Mouse (Mus musculus) heart, postnatal 10 days (tissue): ENCODE measurements around the gene Syn3. TPM values are rescaled to one million over a fixed set of nuclear protein-coding genes. Genes with fewer than 3 reads are reported as not detected.
"Not testable (repeated sequence)": the region's sequence is repeated elsewhere in the genome, so short reads cannot be mapped to it uniquely, and the experiment has no call there.

Experiments used
- DNase-seq, 2 experiments: peaks; one replicate each; pipeline ENCODE4 v3.0.0; 2021
- intact Hi-C: fragments of 180-260 bp; cut with DNase I; formaldehyde crosslinking; loops from one replicate; pipeline ENCODE4 v1.15.1; 2025
- total RNA-seq, 2 experiments: library from RNA; stranded (reverse); gene quantifications; 2 replicates each; pipeline ENCODE4 v1.2.3; 2021

Gene Syn3
- total RNA-seq, 2 experiments from 2014 or later = 0.62 to 0.79 TPM

DNA sequence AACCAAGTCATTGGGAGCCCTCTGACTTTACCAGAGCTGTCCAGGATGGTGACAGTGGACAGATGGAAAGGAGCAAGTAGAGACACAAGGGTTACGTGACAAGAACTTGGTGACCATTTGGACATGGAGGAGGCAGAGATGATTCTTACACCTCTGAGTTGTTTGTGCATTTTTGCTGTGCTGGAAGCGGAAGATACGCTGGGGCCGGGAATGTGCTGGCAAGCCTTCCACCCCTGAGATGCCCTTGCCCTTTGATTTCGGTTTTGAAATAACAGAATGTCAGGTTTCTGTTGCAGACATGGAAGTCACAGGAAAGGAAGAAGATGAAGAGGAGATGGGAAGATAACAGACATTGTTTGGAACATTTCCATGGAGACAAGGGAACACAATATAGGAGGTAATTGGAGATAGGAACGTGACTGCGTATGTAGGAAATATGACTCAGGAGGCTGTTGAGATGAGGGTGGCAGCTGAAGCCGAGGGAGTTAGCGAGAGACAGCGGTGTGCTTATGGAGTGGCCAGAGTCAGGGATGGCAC is 366.2 kb downstream of the Syn3 start:
- DNase-seq = no peak
- intact Hi-C loops = no loop called here

DNA sequence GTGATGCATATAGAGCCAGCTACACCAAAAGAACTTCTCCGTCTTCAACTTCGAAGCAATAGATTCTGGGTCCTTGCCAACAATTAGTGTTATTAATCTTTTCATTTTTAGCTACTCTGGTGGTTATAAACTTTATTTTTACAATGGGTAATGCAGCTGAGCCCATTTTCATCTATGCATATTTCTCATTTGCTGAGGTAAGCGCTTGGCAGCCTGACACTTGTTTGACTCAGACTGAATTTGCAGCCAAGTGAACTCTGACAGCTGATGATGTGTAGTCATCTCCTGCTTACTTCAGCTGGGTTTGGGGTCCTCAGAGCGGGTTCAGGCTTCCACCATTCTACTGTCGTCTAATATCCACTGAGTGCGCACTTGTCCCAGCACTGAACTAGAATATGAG is 369.6 kb downstream of the Syn3 start:
- DNase-seq = no peak
- intact Hi-C loops = no loop called here

DNA sequence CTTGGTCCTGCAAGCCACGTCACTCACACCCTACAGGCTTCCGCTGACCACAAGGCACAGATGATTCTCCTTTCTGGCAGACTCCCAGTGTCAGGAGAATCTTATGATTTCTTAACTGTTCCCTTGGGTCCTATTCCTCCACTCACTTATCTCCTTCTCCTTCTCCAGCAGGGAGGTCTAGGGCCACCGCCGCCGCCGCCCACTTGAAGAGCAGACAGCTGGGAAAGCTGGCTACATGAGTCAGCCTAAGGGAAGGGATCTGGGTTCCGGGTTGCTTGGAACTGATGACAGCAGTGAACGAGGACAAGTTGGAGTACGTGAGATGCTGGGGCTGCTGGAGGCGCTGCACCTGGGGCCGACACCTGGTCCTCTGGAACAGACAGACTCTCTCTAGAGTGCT is 372.2 kb downstream of the Syn3 start:
- intact Hi-C loops = no loop called here
- peak; percentile 48 to 55 for DNase-seq

DNA sequence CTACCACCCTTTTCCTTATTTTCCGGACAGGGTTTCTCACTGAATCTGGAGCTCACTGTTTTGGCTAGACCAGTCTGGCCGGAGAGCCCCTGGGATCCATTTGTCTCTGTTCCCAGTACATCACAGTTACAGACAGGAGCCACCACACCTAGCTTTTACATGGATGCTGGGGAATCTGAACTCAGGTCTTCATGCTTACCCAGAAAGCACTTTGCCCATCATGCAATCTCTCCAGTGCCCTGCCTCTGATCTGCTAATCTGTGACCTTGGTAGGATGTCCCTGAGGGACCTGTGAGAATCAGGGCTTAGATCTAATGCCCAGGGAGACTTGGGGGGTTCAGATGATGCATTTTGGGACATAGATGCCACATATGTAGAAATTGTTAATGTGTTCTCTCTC is 373.3 kb downstream of the Syn3 start:
- intact Hi-C loops = no loop called here
- no peak for DNase-seq

DNA sequence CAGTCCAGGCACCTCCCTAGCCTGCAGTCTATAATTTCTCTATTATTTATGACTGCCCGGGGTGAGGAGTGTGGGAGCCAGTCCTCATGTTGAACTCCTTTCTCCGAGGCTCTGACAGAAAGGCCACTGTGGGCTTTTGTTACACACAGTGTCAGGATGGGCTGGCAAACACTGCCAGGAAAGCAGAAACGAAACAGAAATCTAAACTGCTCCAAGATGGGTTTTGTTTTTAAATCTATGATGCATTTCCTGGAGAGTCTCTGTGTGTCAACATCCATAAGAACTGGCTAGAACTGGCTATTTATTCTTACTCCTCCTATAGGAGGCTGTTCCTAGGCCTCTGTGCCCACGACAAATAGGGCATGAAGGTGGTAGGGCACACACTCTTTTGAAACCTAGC is 374.6 kb downstream of the Syn3 start:
- no peak for DNase-seq
- intact Hi-C loops = no loop called here

DNA sequence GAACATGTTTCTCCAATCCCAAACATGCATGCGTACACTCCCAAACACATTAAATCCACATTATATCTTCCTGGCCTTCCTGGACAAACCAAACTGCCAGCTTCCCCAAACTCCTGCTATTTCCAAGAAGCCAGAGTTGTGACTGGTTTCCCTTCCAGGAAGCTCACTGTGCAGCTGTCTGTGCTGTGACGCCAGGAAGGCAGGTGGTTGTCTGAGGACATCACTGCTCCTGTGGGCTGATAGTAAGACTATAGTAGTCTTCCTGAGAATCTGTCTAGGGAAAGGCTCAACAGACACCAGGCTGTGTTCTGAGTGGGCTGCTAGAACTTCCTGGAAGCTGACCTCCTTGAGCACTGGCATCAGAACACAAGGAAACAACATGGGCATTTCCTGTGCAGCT is 375.5 kb downstream of the Syn3 start:
- intact Hi-C loops = no loop called here
- no peak for DNase-seq

DNA sequence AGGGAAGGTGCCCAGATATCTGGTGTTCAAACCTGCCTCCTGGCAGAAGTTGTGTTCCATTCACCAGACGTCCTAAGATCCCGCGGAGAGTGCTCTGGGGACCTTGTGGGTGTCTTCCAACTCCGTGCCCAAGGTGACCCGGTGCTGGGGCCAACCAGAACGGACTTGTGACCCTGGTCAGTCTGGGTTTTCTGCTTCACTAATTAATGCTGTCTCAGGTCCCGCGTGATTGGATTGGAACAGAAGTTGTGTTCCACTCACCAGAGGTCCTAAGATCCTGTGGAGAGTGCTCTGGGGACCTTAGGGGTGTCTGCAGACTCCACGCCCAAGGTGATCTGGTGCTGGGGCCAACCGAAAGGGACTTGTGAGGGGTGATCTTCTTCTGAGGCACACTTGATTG is 376.2 kb downstream of the Syn3 start:
- intact Hi-C loops, DNase-seq: not testable (repeated sequence)

DNA sequence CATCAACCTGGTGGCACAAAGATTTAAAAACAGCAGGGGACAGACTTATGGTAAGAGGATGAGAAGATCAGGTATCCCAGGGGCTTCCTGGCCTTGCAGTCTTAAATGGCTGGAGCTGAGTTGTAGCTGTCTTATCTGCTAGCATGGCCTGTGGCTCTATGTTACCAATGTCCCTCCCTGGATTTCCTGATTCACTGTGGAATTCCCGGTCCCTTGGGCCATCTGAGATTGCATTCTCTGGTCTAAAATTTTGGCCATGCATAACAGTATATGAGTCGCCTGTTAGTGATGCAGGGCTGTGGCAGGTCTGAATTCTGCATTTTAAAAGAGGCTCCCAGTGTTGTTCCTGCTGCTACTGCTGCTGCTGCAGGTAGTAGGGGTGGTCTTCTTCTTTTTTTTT is 382.4 kb downstream of the Syn3 start:
- DNase-seq = no peak
- intact Hi-C loops = no loop called here

DNA sequence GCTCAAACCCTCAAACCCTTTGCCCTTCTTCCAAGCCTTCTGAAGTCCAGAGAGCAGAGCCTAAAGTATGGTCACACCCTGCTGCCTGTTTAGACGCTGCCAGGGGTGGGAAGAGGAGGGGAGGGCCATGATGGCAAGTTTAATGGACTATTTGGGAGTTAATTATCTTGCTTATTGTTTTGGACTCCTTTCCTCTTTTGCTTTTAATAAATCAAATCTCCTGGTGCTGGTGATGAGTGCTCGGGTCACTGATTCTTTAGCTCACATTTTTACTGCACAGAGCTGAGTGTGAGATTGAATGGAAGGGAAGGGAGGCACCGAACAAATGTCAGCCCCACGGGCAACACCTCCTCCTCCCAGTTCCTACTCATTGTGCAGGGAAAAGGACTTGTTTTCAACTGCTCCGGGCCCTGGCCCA is 384.3 kb downstream of the Syn3 start:
- DNase-seq = no peak
- intact Hi-C loops = no loop called here

DNA sequence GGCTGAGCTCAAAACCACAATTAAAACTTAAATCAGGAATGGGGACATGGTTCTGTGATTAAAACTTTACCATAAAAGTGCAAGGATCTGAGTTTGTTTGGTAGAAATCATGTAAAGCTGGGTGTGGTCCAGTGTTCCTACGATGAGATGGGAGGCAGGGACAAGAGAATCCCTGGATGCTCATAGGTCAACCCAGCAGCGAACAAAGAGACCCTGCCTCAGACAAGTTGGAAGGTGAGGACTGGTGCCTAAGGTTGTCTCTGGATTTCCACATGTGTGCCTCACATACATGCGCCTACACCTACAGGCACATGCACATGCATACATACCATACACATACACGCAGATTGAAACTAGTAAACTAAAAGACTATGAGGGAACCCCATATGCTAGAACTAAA is 389.9 kb downstream of the Syn3 start:
- intact Hi-C loops = no loop called here
- no peak for DNase-seq

DNA sequence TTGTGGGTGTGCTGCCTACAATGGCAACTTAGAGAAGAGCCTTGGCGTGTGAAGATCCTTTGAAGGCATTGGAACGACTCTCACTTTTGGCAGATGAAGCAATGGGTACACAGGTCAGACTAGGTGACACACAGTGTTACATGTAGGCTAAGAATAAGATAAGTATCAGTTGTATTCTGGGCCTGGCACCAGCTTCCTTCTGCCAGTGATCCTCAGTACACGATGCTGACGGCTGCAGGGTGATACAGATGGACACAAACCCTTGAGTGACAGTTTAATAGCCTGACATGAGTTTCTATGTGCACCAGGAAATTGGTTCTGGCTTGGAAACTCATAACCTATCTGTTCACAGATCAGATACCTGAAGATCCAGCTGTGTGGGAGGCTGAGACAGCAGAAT is 391.0 kb downstream of the Syn3 start:
- DNase-seq = no peak
- intact Hi-C loops = no loop called here

DNA sequence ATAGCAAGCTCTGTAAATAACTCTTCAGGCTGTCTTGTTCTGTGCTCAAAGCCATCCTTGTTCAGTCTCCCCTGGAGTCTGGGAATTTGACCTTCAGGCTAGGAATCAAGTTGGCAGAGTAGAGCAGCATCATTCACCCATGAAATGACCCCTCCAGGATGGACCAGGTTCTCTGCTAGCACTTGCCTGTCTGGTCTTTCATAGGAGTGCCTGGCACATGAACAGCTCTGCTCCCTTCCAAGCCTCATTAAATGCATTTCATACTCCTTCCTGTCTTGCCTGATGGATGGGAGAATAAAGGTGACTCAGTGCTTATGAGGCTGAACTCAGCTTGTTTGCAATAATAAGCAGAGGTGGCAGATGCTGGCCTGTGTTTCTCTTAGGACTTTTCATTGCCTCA is 394.7 kb downstream of the Syn3 start:
- intact Hi-C loops = no loop called here

DNA sequence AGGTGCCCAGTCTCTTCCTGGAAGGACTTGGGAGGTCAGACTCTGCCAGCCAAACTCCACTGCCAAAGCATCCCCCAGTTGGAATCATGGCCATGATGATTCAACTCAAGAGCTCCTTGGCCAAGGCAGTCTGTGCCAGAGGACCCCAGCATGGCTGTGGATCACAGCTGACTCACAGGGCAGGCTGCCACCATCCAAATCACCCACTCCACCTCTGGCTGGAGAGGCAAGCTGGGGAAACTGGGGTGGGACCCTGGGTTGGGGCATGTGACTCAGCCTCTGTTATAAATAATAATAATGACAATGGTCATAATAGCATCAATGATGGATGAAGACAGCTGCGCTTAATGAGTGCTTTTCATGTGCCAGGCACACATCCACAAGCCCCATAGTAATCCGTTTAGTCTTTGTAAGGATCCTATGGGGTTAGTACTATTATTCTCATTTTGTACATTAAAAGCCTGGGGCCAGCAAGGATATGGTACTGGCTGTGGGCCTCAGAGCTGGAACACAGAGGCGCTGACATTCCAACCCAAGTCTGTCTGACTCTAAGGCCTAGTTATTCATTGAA is 398.3 kb downstream of the Syn3 start:
- peak; percentile 62 to 71 for DNase-seq
- intact Hi-C loops = no loop called here

More for the DNA sequence above, 394.7 kb downstream of the Syn3 start:
- DNase-seq = no peak

DNA sequence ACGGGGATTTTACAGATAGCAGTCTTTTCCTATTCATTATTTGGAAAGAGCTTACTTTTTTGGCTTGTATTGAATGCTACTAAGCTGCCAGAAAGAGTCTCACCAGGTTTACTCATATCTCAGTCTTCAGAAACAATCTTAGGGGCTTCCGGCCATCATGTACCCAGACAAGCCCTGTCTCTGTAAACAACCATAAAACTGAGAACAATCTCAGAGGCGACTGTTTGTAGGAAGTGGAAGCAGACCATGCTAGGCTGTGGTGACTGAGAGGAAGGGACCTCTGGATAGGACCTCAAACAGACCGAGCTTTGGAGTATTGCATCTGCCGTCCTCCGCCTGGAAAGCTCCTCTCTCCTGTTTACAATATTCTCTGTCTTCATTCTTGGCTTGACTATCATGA is 400.3 kb downstream of the Syn3 start:
- intact Hi-C loops = no loop called here
- no peak for DNase-seq

DNA sequence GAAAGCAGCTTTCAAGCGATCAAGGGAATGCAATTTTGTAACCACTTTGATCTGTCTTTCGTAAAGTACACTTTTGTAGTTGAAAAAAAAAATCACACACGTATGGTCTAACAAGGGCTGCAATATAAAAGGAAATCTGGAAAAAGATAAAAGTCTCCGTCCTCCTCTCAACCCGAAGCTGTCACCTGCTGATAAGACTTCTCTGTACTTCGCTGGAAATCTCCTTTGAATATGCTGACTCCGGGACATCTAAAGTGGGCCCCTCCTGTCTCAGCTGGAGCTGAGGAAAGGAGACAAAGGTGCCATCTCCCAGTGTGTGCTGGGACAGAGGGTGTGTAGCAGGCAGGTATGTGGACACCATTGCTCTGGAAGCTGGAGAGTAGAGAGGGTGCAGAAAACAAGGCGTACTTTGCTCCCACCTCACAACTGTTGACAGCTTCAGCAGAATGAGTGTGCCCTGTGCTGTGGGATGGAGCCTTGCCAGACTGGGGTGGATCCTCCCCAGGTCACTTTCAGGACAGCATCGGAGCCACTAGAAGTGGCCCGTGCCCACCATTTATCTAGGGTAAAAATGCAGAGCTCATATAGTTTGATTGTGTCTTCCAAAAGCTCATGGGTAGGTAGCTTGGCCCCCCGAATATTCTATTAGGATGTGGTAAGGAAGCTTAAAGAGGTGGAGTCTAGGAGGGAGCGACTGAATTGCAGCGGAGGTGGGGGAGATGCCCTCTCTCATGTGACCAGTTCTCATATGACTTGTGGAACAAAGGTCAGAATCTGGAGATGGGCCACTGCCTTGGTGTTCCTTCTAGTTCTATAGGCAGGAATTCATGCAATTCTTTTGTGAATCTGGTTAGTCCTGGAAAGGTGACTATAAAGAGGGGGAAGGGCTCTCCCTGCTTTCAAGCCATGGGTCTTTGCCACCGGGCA is 405.3 kb downstream of the Syn3 start:
- peak; percentile 34 to 55 for DNase-seq
- intact Hi-C loops = no loop called here

DNA sequence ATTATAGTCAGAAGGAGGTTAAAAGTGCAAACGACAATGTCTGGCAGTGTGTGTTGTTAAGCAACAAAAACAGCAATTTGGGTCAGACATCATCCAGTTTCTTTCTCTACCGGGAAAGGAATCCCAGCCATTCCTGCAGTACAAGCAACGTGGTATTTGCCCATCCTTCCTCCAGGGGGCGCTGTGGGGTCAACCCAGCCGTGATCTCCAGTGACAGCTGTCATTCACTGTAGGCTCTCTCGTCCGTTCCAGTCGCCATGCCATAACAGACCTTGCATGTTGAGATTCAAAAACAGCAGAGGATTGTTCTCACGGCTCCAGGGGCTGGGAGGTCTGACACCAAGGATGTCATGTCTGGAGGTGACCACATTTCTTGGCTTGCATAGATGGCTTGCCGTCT is 406.8 kb downstream of the Syn3 start:
- intact Hi-C loops = no loop called here

DNA sequence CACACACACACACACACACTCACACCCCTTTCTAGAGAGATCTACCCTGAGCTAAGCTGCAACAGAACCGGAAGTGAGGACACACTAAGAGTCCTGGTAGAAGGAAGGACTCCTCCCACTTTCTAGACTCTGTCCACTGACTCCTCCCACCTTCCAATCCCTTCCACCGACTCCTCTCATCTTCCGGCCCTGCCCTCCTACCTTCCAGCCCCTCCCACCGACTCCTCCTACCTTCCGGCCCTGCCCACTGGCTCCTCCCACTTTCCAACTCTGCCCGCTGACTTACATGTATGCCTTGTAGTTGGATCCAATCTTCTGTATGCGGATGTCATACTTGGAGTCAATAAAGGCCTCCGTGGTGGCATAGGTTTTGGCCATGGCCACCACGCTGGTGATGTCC is 418.8 kb downstream of the Syn3 start:
- DNase-seq = no peak
- intact Hi-C loops = no loop called here

More for the DNA sequence above, 406.8 kb downstream of the Syn3 start:
- peak in 1 of 2 experiments; percentile 30 for DNase-seq

DNA sequence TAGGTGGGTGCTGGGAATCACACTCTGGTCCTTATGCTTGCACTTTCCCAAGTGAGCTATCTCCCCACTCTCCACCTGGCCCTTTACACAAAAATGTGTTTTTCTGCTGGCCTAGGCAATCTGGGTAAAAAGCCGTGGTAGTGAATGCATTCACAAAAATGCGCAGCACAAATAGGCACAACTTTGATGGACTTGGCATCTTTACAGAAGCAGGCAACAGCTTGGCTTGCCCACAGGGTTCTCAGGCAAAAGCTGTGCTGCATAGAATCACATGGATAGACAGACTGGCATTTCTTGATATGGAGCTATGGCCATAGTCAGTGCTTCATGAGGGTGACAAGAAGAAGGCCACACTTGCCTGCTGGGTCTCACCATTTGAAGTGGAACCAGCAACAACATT is 419.9 kb downstream of the Syn3 start:
- no peak for DNase-seq
- intact Hi-C loops = no loop called here

DNA sequence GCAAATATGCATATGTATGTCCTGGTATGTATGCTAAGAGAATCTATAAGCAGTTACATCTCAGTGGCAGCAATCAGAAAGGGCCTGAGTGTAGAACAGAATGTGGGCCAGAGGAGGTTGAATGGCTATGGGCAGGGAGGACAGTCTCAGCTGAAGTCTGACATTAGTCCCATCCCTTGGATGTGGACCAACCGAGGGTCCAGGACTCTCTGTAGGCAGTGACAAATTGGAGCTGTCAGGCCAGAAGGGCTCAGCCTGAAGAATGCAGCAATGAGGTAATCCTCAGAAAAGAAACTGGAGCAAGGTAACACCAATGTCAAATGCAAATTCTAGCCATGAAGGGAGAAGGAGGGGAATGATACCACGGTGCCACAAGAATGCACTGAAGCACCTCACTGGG is 421.4 kb downstream of the Syn3 start:
- no peak for DNase-seq
- intact Hi-C loops = no loop called here

DNA sequence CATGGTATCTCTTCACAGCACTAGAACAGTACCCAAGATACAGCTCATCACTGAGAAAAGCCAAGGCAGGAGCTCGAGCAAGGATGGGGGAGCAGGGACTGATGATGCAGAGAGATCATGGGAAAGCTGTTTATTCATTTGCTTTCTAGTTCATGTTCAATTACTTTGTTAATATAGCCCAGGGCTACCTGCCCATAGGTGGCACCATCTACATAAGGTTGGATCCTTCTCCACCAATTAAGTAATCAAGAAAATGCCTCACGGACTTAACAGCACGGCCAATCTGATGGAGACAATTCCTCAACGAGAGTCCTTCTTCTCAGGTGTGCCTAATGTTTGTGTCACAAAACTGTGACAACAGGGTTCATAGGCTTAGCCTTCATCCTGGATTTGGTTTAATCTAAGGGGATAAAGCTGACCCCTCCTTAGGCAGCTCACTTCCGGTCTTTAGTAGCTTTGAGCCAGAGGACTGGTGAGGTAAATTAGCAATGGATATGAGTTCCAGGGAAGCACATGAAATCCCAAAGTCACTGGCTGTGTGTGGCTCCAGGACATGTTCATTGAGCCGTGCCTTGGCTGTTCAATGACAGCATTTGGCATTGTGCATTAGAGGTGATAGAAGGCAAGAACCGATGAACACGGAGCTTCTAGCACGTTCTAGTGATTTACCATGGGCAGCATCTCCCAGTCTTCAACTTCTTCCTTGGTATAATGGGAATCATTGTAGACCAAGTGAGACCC is 423.6 kb downstream of the Syn3 start:
- peak in 1 of 2 experiments; percentile 22 for DNase-seq

DNA sequence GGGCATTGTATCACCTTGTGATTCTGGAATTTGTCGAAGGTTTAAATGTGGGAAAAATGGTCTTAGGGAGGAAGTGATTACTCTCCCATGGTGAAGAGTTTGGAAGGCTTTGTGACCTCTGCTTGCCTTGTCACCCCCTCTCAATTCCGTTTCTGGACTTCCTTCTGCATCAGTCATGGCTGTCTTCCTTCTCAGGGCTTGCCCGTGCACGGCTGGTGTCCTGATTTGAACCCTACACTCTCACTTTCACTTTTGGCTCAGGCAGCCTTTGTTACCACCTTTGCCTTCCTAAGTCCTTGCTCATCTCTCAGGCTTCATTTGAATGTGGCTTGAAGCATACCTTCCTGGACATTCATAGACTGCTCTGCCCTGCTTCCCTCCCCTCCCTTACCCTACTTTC is 424.6 kb downstream of the Syn3 start:
- no peak for DNase-seq

More for the DNA sequence above, 423.6 kb downstream of the Syn3 start:
- intact Hi-C loops = no loop called here

More for the DNA sequence above, 424.6 kb downstream of the Syn3 start:
- intact Hi-C loops = no loop called here
